17 mouse cellular contexts compared by ENCODE assay signal in the genomic region with DNA sequence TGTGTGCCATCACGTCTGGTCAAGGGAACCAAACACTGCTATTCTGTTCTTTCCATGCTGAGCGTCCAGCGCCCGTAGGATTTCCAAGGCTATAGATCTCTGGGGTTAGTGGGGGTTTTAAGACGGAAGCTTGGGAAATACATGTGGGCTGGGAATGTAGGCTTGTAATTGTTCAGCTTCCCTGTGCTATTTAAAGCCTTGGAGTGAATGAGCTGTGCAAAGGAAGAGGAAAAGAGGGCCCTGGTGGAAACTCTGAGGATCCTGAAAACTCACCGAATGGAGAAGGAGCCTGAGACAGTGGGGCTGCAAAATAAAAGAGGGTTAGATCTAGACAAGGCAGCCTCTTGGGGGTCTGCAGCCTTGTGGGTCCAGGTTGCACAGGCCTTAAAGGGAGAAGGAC.
DNase-seq lines count a peak whose midpoint lies in the region; ATAC-seq and TF ChIP-seq lines count a peak whose summit lies in the region.
"Had no signal": no experiment of that assay in that cellular context is flagged by ENCODE, and none has a peak within 500 bp of the region (broad histone marks: within the 10 kb centered on the region; RNA-seq: fewer than 3 reads in every experiment).

No protein-coding gene starts in this region.

- H3K4me1 ChIP-seq in hindbrain, embryonic 15.5 days (replicated peaks): peaks cover 14% of the 10 kb centered on the region
- H3K4me1 ChIP-seq in hindbrain, embryonic 12.5 days: peaks cover 11% of the 10 kb centered on the region
- H3K4me1 ChIP-seq in lung, embryonic 14.5 days (ENCODE audit: insufficient read depth): peaks cover 10% of the 10 kb centered on the region
- peaks cover 35% of the 10 kb centered on the region for H3K4me1 ChIP-seq in embryonic facial prominence, embryonic 15.5 days

- H3K36me3 ChIP-seq in hindbrain, embryonic 15.5 days: no peaks in the 10 kb centered on the region
- no peaks in the 10 kb centered on the region for H3K36me3 ChIP-seq in hindbrain, embryonic 12.5 days
- no peaks in the 10 kb centered on the region for H3K36me3 ChIP-seq in lung, embryonic 14.5 days (ENCODE audit: insufficient read depth)
- H3K36me3 ChIP-seq in embryonic facial prominence, embryonic 15.5 days: no peaks in the 10 kb centered on the region
- H3K36me3 ChIP-seq: midbrain, embryonic 15.5 days; neural tube, embryonic 12.5 days had no signal

- TF ChIP-seq CTCF in lung, embryonic 14.5 days (IDR thresholded peaks at IDR 0.05; ENCODE audit: low read depth): no peak

- no peak overlapping the region for H3K4me3 ChIP-seq in hindbrain, embryonic 15.5 days
- no peak overlapping the region for H3K4me3 ChIP-seq in hindbrain, embryonic 12.5 days
- no peak overlapping the region for H3K4me3 ChIP-seq in lung, embryonic 14.5 days (ENCODE audit: low read depth, low read length)
- H3K4me3 ChIP-seq in embryonic facial prominence, embryonic 15.5 days (replicated peaks): no peak overlapping the region
- H3K4me3 ChIP-seq: midbrain, embryonic 15.5 days; neural tube, embryonic 12.5 days had no signal

- WGBS in hindbrain, embryonic 15.5 days: 74% methylated on average over 6 of the region's 6 CpGs
- WGBS in hindbrain, embryonic 12.5 days: 74% methylated on average over 6 of the region's 6 CpGs
- WGBS in lung, embryonic 14.5 days: 66% methylated on average over 6 of the region's 6 CpGs
- WGBS in embryonic facial prominence, embryonic 15.5 days: 75% methylated on average over 6 of the region's 6 CpGs

- H3K9ac ChIP-seq in hindbrain, embryonic 15.5 days: no peak overlapping the region
- H3K9ac ChIP-seq in hindbrain, embryonic 12.5 days: no peak overlapping the region
- no peak overlapping the region for H3K9ac ChIP-seq in lung, embryonic 14.5 days
- H3K9ac ChIP-seq in embryonic facial prominence, embryonic 15.5 days: no peak overlapping the region
- H3K9ac ChIP-seq: midbrain, embryonic 15.5 days; neural tube, embryonic 12.5 days had no signal

- ATAC-seq in hindbrain, embryonic 15.5 days (ENCODE audit: low FRiP score, low read depth): no peak
- no peak for ATAC-seq in hindbrain, embryonic 12.5 days (ENCODE audit: low FRiP score)
- no peak for ATAC-seq in lung, embryonic 14.5 days (ENCODE audit: insufficient read depth)
- ATAC-seq in embryonic facial prominence, embryonic 15.5 days (ENCODE audit: insufficient number of reproducible peaks, low FRiP score, low TSS enrichment, low read depth): no peak
- ATAC-seq: forebrain, embryonic 14.5 days; midbrain, embryonic 15.5 days; Patski had no signal

- H3K4me2 ChIP-seq in hindbrain, embryonic 15.5 days: no peak overlapping the region
- H3K4me2 ChIP-seq in hindbrain, embryonic 12.5 days (replicated peaks): no peak overlapping the region
- no peak overlapping the region for H3K4me2 ChIP-seq in lung, embryonic 14.5 days
- H3K4me2 ChIP-seq in embryonic facial prominence, embryonic 15.5 days (replicated peaks): no peak overlapping the region
- H3K4me2 ChIP-seq: midbrain, embryonic 15.5 days; neural tube, embryonic 12.5 days had no signal

- peak overlapping the region; percentile 45; the same call in 1 of the 2 replicates for H3K27ac ChIP-seq in hindbrain, embryonic 15.5 days (replicated peaks)
- no peak overlapping the region for H3K27ac ChIP-seq in hindbrain, embryonic 12.5 days
- peak overlapping the region; percentile 42 for H3K27ac ChIP-seq in lung, embryonic 14.5 days (ENCODE audit: low read depth)
- H3K27ac ChIP-seq in embryonic facial prominence, embryonic 15.5 days (replicated peaks): peak overlapping the region; percentile 44
- H3K27ac ChIP-seq: macrophage; midbrain, embryonic 15.5 days; neural tube, embryonic 12.5 days had no signal

- DNase-seq in lung, embryonic 14.5 days: peak; percentile 30
- no peak for DNase-seq in lung, postnatal 14 days
- peak; percentile 6 for DNase-seq in heart, postnatal 4 days
- no peak for DNase-seq in urinary bladder, postnatal 10 days (ENCODE audit: low spot score)
- DNase-seq: cerebellum, adult 8-10 months; gastrocnemius, postnatal 25 days; kidney, adult 9 months; liver; spleen, adult 18-20 months had no signal

- no peaks in the 10 kb centered on the region for H3K27me3 ChIP-seq in hindbrain, embryonic 15.5 days
- no peaks in the 10 kb centered on the region for H3K27me3 ChIP-seq in hindbrain, embryonic 12.5 days
- no peaks in the 10 kb centered on the region for H3K27me3 ChIP-seq in lung, embryonic 14.5 days (ENCODE audit: insufficient read depth, low read length)
- H3K27me3 ChIP-seq in embryonic facial prominence, embryonic 15.5 days: no peaks in the 10 kb centered on the region
- H3K27me3 ChIP-seq: midbrain, embryonic 15.5 days; neural tube, embryonic 12.5 days had no signal

- H3K9me3 ChIP-seq in hindbrain, embryonic 15.5 days: no peaks in the 10 kb centered on the region
- H3K9me3 ChIP-seq in hindbrain, embryonic 12.5 days (replicated peaks): no peaks in the 10 kb centered on the region
- peaks cover 4% of the 10 kb centered on the region; the same call in 1 of the 2 replicates for H3K9me3 ChIP-seq in lung, embryonic 14.5 days (ENCODE audit: low read depth, low read length)
- peaks cover 6% of the 10 kb centered on the region; the same call in 1 of the 2 replicates for H3K9me3 ChIP-seq in embryonic facial prominence, embryonic 15.5 days (replicated peaks)
- H3K9me3 ChIP-seq: midbrain, embryonic 15.5 days; neural tube, embryonic 12.5 days had no signal

Comparison
In these comparisons a context has a peak if more than half of its experiments do, and no peak if none do; other contexts are left out.
1. DNase-seq: peak in lung, embryonic 14.5 days (single experiment) and heart, postnatal 4 days (single experiment); none in lung, postnatal 14 days (single experiment) and urinary bladder, postnatal 10 days (single experiment).